Mouse (Mus musculus) MEL (cell line): ENCODE measurements around the gene Pdk2. TPM values are rescaled to one million over a fixed set of nuclear protein-coding genes. Genes with fewer than 3 reads are reported as not detected.

Experiments used
- DNase-seq: peaks from one replicate; pipeline ENCODE4 v3.0.0; 2011; ENCODE audit warnings: low read depth, low spot score
- H3K27ac ChIP-seq: 2 replicates; pipeline ENCODE4 v1.5.1; 2012; ENCODE audit warnings: low read depth, mild to moderate bottlenecking, control low read depth, low read length, moderate library complexity; ENCODE audit not compliant: control insufficient read depth
- H3K27me3 ChIP-seq, 2 experiments: fragments of 150-350 bp in 1 of 2; sonication (generic) in 1 of 2; 2 replicates each; pipeline ENCODE4 v1.6.1; 2012; ENCODE audit warnings: low read length in 2 of 2, mild to moderate bottlenecking in 2 of 2, improper control_type of control experiment in 1 of 2, moderate library complexity in 1 of 2; ENCODE audit not compliant: insufficient read depth in 2 of 2, control insufficient read depth in 1 of 2
- H3K36me3 ChIP-seq, 2 experiments: 2 replicates each; pipeline ENCODE4 v1.6.1; 2012 to 2014; ENCODE audit warnings: low read length in 2 of 2, improper control_type of control experiment in 1 of 2, inconsistent platforms in 1 of 2, mild to moderate bottlenecking in 1 of 2; ENCODE audit not compliant: insufficient read depth in 2 of 2, control insufficient read depth in 1 of 2
- H3K4me1 ChIP-seq, 2 experiments: fragments of 150-350 bp in 1 of 2; sonication (generic) in 1 of 2; 2 replicates each; pipeline ENCODE4 v1.6.1; 2012; ENCODE audit warnings: low read length in 2 of 2, improper control_type of control experiment in 1 of 2, mild to moderate bottlenecking in 1 of 2; ENCODE audit not compliant: insufficient read depth in 2 of 2, control insufficient read depth in 1 of 2
- H3K4me3 ChIP-seq, 2 experiments: fragments of 150-350 bp in 1 of 2; sonication (generic) in 1 of 2; 2 replicates each; pipeline ENCODE4 v1.5.1; 2012; ENCODE audit warnings: low read depth in 2 of 2, low read length in 2 of 2, mild to moderate bottlenecking in 2 of 2, moderate library complexity in 2 of 2, control low read depth in 1 of 2, improper control_type of control experiment in 1 of 2; ENCODE audit not compliant: control insufficient read depth in 1 of 2, insufficient read depth in 1 of 2
- H3K79me2 ChIP-seq: 2 replicates; pipeline ENCODE4 v1.6.1; 2012; ENCODE audit warnings: mild to moderate bottlenecking, low read length, moderate library complexity; ENCODE audit not compliant: control insufficient read depth, poor library complexity, insufficient read depth
- H3K9ac ChIP-seq: 2 replicates; pipeline ENCODE4 v1.6.1; 2012; ENCODE audit warnings: low read depth, mild to moderate bottlenecking, control low read depth, low read length, moderate library complexity; ENCODE audit not compliant: control insufficient read depth, poor library complexity, severe bottlenecking
- H3K9me3 ChIP-seq: fragments of 150-350 bp; sonication (generic); replicated peaks from 2 replicates; pipeline ENCODE4 v1.6.1; 2012; ENCODE audit warnings: mild to moderate bottlenecking, low read length, improper control_type of control experiment, moderate library complexity; ENCODE audit not compliant: insufficient read depth
- BHLHE40 ChIP-seq: IDR thresholded peaks from 2 replicates; pipeline ENCODE4 v1.6.1; 2012; ENCODE audit warnings: low read depth, mild to moderate bottlenecking, inconsistent platforms, low read length, improper control_type of control experiment, borderline replicate concordance
- CTCF ChIP-seq, 3 experiments: IDR thresholded peaks in 2 of 3; conservative IDR thresholded peaks in 1 of 3; 2 replicates each; pipeline ENCODE4 v1.5.1; 2011 to 2012; ENCODE audit warnings: low read length in 3 of 3, low read depth in 2 of 3, mild to moderate bottlenecking in 2 of 3, improper control_type of control experiment in 1 of 3, inconsistent platforms in 1 of 3, mixed read lengths in 1 of 3, moderate library complexity in 1 of 3; ENCODE audit not compliant: control insufficient read depth in 1 of 3, insufficient read depth in 1 of 3, poor library complexity in 1 of 3, severe bottlenecking in 1 of 3
- E2F4 ChIP-seq: IDR thresholded peaks from 2 replicates; pipeline ENCODE4 v1.6.1; 2011; ENCODE audit warnings: low read depth, low read length, improper control_type of control experiment, borderline replicate concordance
- ELF1 ChIP-seq: IDR thresholded peaks from 2 replicates; pipeline ENCODE4 v1.6.1; 2014; ENCODE audit warnings: low read depth, mild to moderate bottlenecking, inconsistent platforms, low read length, improper control_type of control experiment, moderate library complexity
- EP300 ChIP-seq, 2 experiments: IDR thresholded peaks; 2 replicates each; pipeline ENCODE4 v1.6.1; 2011; ENCODE audit warnings: improper control_type of control experiment in 2 of 2, low read length in 2 of 2, low read depth in 1 of 2, mild to moderate bottlenecking in 1 of 2
- GABPA ChIP-seq: IDR thresholded peaks from 2 replicates; pipeline ENCODE4 v1.6.1; 2012; ENCODE audit warnings: low read depth, mild to moderate bottlenecking, inconsistent platforms, low read length, improper control_type of control experiment, moderate library complexity
- GATA1 ChIP-seq: IDR thresholded peaks from 2 replicates; pipeline ENCODE4 v1.6.1; 2011; ENCODE audit warnings: low read depth, low read length, improper control_type of control experiment
- JUND ChIP-seq: IDR thresholded peaks from 2 replicates; pipeline ENCODE4 v1.6.1; 2011; ENCODE audit warnings: low read depth, mild to moderate bottlenecking, improper control_type of control experiment, low read length
- KAT2A ChIP-seq: conservative IDR thresholded peaks from 2 replicates; pipeline ENCODE4 v1.6.1; 2012; ENCODE audit warnings: low read depth, low read length, improper control_type of control experiment, inconsistent platforms
- MAZ ChIP-seq: IDR thresholded peaks from 2 replicates; pipeline ENCODE4 v1.6.1; 2012; ENCODE audit warnings: low read depth, mild to moderate bottlenecking, inconsistent platforms, low read length, improper control_type of control experiment
- MYB ChIP-seq: IDR thresholded peaks from 2 replicates; pipeline ENCODE4 v1.6.1; 2011; ENCODE audit warnings: mild to moderate bottlenecking, low read depth, low read length, improper control_type of control experiment
- MYC ChIP-seq: IDR thresholded peaks from 2 replicates; pipeline ENCODE4 v1.6.1; 2011; ENCODE audit warnings: low read depth, mild to moderate bottlenecking, low read length, improper control_type of control experiment, moderate library complexity
- NELFE ChIP-seq: IDR thresholded peaks from 2 replicates; pipeline ENCODE4 v1.6.1; 2011; ENCODE audit warnings: low read depth, low read length, improper control_type of control experiment
- NRF1 ChIP-seq: IDR thresholded peaks from 2 replicates; pipeline ENCODE4 v1.6.1; 2014; ENCODE audit warnings: low read depth, mild to moderate bottlenecking, inconsistent platforms, low read length, improper control_type of control experiment, moderate library complexity; ENCODE audit not compliant: poor library complexity, insufficient read depth, severe bottlenecking
- POLR2A ChIP-seq, 2 experiments: IDR thresholded peaks; 2 replicates each; pipeline ENCODE4 v1.6.1; 2011 to 2012; ENCODE audit warnings: low read length in 2 of 2, mild to moderate bottlenecking in 2 of 2, control low read depth in 1 of 2, improper control_type of control experiment in 1 of 2, low read depth in 1 of 2, moderate library complexity in 1 of 2; ENCODE audit not compliant: control insufficient read depth in 1 of 2, insufficient read depth in 1 of 2, poor library complexity in 1 of 2
- POLR2AphosphoS2 ChIP-seq: IDR thresholded peaks from 2 replicates; pipeline ENCODE4 v1.6.1; 2011; ENCODE audit warnings: low read length, improper control_type of control experiment
- RAD21 ChIP-seq: IDR thresholded peaks from 2 replicates; pipeline ENCODE4 v1.6.1; 2011; ENCODE audit warnings: mild to moderate bottlenecking, low read depth, low read length, improper control_type of control experiment
- SIN3A ChIP-seq: IDR thresholded peaks from 2 replicates; pipeline ENCODE4 v1.6.1; 2012; ENCODE audit warnings: low read length, improper control_type of control experiment, inconsistent platforms
- SMC3 ChIP-seq: IDR thresholded peaks from 2 replicates; pipeline ENCODE4 v1.6.1; 2011; ENCODE audit warnings: low read depth, low read length, improper control_type of control experiment
- UBTF ChIP-seq: IDR thresholded peaks from 2 replicates; pipeline ENCODE4 v1.6.1; 2012; ENCODE audit warnings: low read depth, mild to moderate bottlenecking, inconsistent platforms, low read length, improper control_type of control experiment, moderate library complexity, borderline replicate concordance; ENCODE audit not compliant: insufficient read depth
- USF1 ChIP-seq: IDR thresholded peaks from 2 replicates; pipeline ENCODE4 v1.6.1; 2014; ENCODE audit warnings: low read depth, mild to moderate bottlenecking, inconsistent platforms, low read length, improper control_type of control experiment, moderate library complexity
- USF2 ChIP-seq, 2 experiments: IDR thresholded peaks; 2 replicates each; pipeline ENCODE4 v1.6.1; 2011 to 2012; ENCODE audit warnings: improper control_type of control experiment in 2 of 2, low read length in 2 of 2, borderline replicate concordance in 1 of 2, inconsistent platforms in 1 of 2, low read depth in 1 of 2, mild to moderate bottlenecking in 1 of 2; ENCODE audit not compliant: insufficient read depth in 1 of 2
- ZC3H11A ChIP-seq: IDR thresholded peaks from 2 replicates; pipeline ENCODE4 v1.6.1; 2012; ENCODE audit warnings: low read depth, mild to moderate bottlenecking, inconsistent platforms, low read length, improper control_type of control experiment
- ZKSCAN1 ChIP-seq: IDR thresholded peaks from 2 replicates; pipeline ENCODE4 v1.6.1; 2012; ENCODE audit warnings: low read depth, mild to moderate bottlenecking, inconsistent platforms, low read length, improper control_type of control experiment, moderate library complexity
- ZMIZ1 ChIP-seq: IDR thresholded peaks from 2 replicates; pipeline ENCODE4 v1.6.1; 2012; ENCODE audit warnings: low read depth, mild to moderate bottlenecking, inconsistent platforms, low read length, improper control_type of control experiment, moderate library complexity
- ZNF384 ChIP-seq: IDR thresholded peaks from 2 replicates; pipeline ENCODE4 v1.6.1; 2012; ENCODE audit warnings: low read depth, mild to moderate bottlenecking, inconsistent platforms, low read length, improper control_type of control experiment
- polyA plus RNA-seq, 2 experiments: library from polyadenylated mRNA; stranded (reverse) in 1 of 2; unstranded in 1 of 2; fragments of >175 nt in 1 of 2; fragments of >200 nt in 1 of 2; gene quantifications; 2 replicates each; pipeline versions ENCODE4 v1.2.1 to v1.2.4; 2012; ENCODE audit warnings: low replicate concordance in 2 of 2, low read depth in 1 of 2; ENCODE audit not compliant: insufficient read length in 2 of 2, insufficient read depth in 1 of 2, missing spikeins in 1 of 2
- total RNA-seq: library from RNA; depleted of rRNA; stranded (reverse); fragments of 300-350 nt; gene quantifications from 2 replicates; pipeline ENCODE4 v1.2.3, GENCODE M21; 2012

Gene Pdk2
- total and polyA plus RNA-seq, 3 experiments = 0.81 to 8.0 TPM; not detected in 1

- Histone ChIP-seq H3K79me2 (no peaks in the 10 kb centered on the region), H3K9ac (no peak overlapping the region), H3K27me3 (no peaks in the 10 kb centered on the region), H3K36me3 (peaks cover 0 to 4% of the 10 kb centered on the region in 2 experiments; a peak in 1 of 4 replicates), H3K9me3 (no peaks in the 10 kb centered on the region), H3K4me3 (no peak overlapping the region), H3K27ac (no peak overlapping the region), H3K4me1 (no peaks in the 10 kb centered on the region)
- TF ChIP-seq MYB = no peak
- TF ChIP-seq SIN3A = 0 out of 2 replicates have a peak, but pooled peaks have one; percentile 43
- no peak for TF ChIP-seq MAZ
- no peak for TF ChIP-seq USF1
- TF ChIP-seq UBTF = no peak
- no peak for TF ChIP-seq ZNF384
- no peak for TF ChIP-seq POLR2AphosphoS2
- no peak for TF ChIP-seq ZMIZ1
- TF ChIP-seq MYC = no peak
- no peak for TF ChIP-seq E2F4
- TF ChIP-seq NELFE = no peak
- TF ChIP-seq USF2 (IDR thresholded peaks at IDR 0.05; ENCODE audit: borderline replicate concordance in 1 of 2, insufficient read depth in 1 of 2, low read depth in 1 of 2, low read length in 2 of 2) = no peak
- no peak for TF ChIP-seq GABPA
- no peak for TF ChIP-seq KAT2A
- TF ChIP-seq POLR2A (IDR thresholded peaks at IDR 0.05; ENCODE audit: control insufficient read depth in 1 of 2, insufficient read depth in 1 of 2, low read depth in 1 of 2, low read length in 2 of 2, poor library complexity in 1 of 2) = no peak
- no peak for TF ChIP-seq GATA1
- TF ChIP-seq NRF1 = no peak
- TF ChIP-seq EP300 (IDR thresholded peaks at IDR 0.05; ENCODE audit: low read depth in 1 of 2, low read length in 2 of 2) = no peak
- TF ChIP-seq CTCF (IDR thresholded peaks at IDR 0.05 in 2 of 3, conservative IDR thresholded peaks at IDR 0.05 in 1 of 3; ENCODE audit: control insufficient read depth in 1 of 3, insufficient read depth in 1 of 3, low read depth in 2 of 3, low read length in 3 of 3, poor library complexity in 1 of 3, severe bottlenecking in 1 of 3) = peak; percentile 72 to 84 (median 79)
- no peak for TF ChIP-seq ZKSCAN1
- TF ChIP-seq RAD21 = peak; percentile 44
- peak; percentile 44 for TF ChIP-seq SMC3
- no peak for TF ChIP-seq BHLHE40
- 0 out of 2 replicates have a peak, but pooled peaks have one; percentile 18 for TF ChIP-seq JUND
- no peak for TF ChIP-seq ELF1
- TF ChIP-seq ZC3H11A = peak; percentile 32
- peak; percentile 71 for DNase-seq
Observed at GRCm38 (mm10) chr11:95022237-95022992, 18.7 kb downstream of the Pdk2 start.
